Mouse (Mus musculus): ENCODE data around the gene Map2k3.
A peak's percentile ranks its signal among the peaks of the same experiment; 100 is the strongest.

Map2k3 gene

GRCm38 (mm10) chr11:60924981-60925380 is 6.9 kb upstream of the Map2k3 start:
- DNase-seq (ENCODE audit: low read depth, low spot score) = no peak

GRCm38 (mm10) chr11:60927264-60927663 is 4.6 kb upstream of the Map2k3 start:
- peak; percentile 72 for DNase-seq (ENCODE audit: low read depth, low spot score)

GRCm38 (mm10) chr11:60930724-60931281 is 1.0 kb upstream of the Map2k3 start:
- DNase-seq (ENCODE audit: low read depth, low spot score) = peak; percentile 89

- DNase-seq (ENCODE audit: low read depth, low spot score) = peak; percentile 45
These were observed 458 bp upstream of the Map2k3 start for GRCm38 (mm10) chr11:60931282-60931868.

GRCm38 (mm10) chr11:60932503-60933020 is 729 bp downstream of the Map2k3 start:
- peak; percentile 56 for DNase-seq (ENCODE audit: low read depth, low spot score)

GRCm38 (mm10) chr11:60933178-60933930 is 1.5 kb downstream of the Map2k3 start:
- DNase-seq (ENCODE audit: low read depth, low spot score) = peak; percentile 94

- DNase-seq (ENCODE audit: low read depth, low spot score) = peak; percentile 21
These were observed 3.0 kb downstream of the Map2k3 start for GRCm38 (mm10) chr11:60934795-60935194.

GRCm38 (mm10) chr11:60935326-60935974 is 3.6 kb downstream of the Map2k3 start:
- DNase-seq (ENCODE audit: low read depth, low spot score) = peak; percentile 94

- no peak for DNase-seq (ENCODE audit: low read depth, low spot score)
These were observed 4.1 kb downstream of the Map2k3 start for GRCm38 (mm10) chr11:60935975-60936373.

- DNase-seq (ENCODE audit: low read depth, low spot score) = no peak
These were observed 5.8 kb downstream of the Map2k3 start for GRCm38 (mm10) chr11:60937611-60938010.

GRCm38 (mm10) chr11:60939487-60939886 is 7.7 kb downstream of the Map2k3 start:
- no peak for DNase-seq (ENCODE audit: low read depth, low spot score)

GRCm38 (mm10) chr11:60940501-60940900 is 8.7 kb downstream of the Map2k3 start:
- no peak for DNase-seq (ENCODE audit: low read depth, low spot score)

- DNase-seq (ENCODE audit: low read depth, low spot score) = peak; percentile 59
These were observed 9.5 kb downstream of the Map2k3 start for GRCm38 (mm10) chr11:60941370-60941769.

GRCm38 (mm10) chr11:60942263-60943015 is 10.6 kb downstream of the Map2k3 start:
- no peak for DNase-seq (ENCODE audit: low read depth, low spot score)

GRCm38 (mm10) chr11:60945003-60945402 is 13.2 kb downstream of the Map2k3 start:
- DNase-seq (ENCODE audit: low read depth, low spot score) = no peak

- DNase-seq (ENCODE audit: low read depth, low spot score) = no peak
These were observed 20.1 kb downstream of the Map2k3 start for GRCm38 (mm10) chr11:60951896-60952295.

- no peak for DNase-seq (ENCODE audit: low read depth, low spot score)
These were observed 20.5 kb downstream of the Map2k3 start for GRCm38 (mm10) chr11:60952362-60952761.

GRCm38 (mm10) chr11:60952986-60953385 is 21.2 kb downstream of the Map2k3 start:
- DNase-seq (ENCODE audit: low read depth, low spot score) = no peak

- DNase-seq (ENCODE audit: low read depth, low spot score) = peak; percentile 33
These were observed 22.0 kb downstream of the Map2k3 start for GRCm38 (mm10) chr11:60953803-60954202.

GRCm38 (mm10) chr11:60954255-60955104 is 22.6 kb downstream of the Map2k3 start:
- DNase-seq (ENCODE audit: low read depth, low spot score) = no peak

Measured in 3T3-L1 (cell line).